Mouse (Mus musculus): ENCODE results near the gene Setd6. TPM values are rescaled to one million over a fixed set of nuclear protein-coding genes. Genes with fewer than 3 reads are reported as not detected.

Gene Setd6
- polyA plus RNA-seq, 1 experiment from 2014 or later = 28.3 TPM

- Histone ChIP-seq H3K4me3 (replicated peaks; ENCODE audit: low read depth, low read length) (peak overlapping the region; percentile 78; the same call in 1 of the 2 replicates), H3K9me3 (ENCODE audit: control insufficient read depth, low read length) (no peaks in the 10 kb centered on the region), H3K27ac (replicated peaks; ENCODE audit: low read depth, low read length) (peak overlapping the region; percentile 64; the same call in 1 of the 2 replicates), H3K4me1 (ENCODE audit: control insufficient read depth, insufficient read depth, low read length) (peaks cover 6% of the 10 kb centered on the region), H3K36me3 (ENCODE audit: control insufficient read depth, insufficient read depth, low read length) (peaks cover 57% of the 10 kb centered on the region), H3K27me3 (ENCODE audit: control insufficient read depth, insufficient read depth, low read length) (no peaks in the 10 kb centered on the region), H3K9ac (replicated peaks; ENCODE audit: low read length) (peak overlapping the region; percentile 77; the same call in 1 of the 2 replicates), H3K4me2 (ENCODE audit: low read length) (peak overlapping the region; percentile 92)
- ATAC-seq (ENCODE audit: low FRiP score, low TSS enrichment) (no peak), DNase-seq (no peak)
- 86% methylated on average over 6 of the region's 6 CpGs for WGBS
Measured at GRCm38 (mm10) chr8:95714837-95715413, 756 bp upstream of the Setd6 start.

DNA sequence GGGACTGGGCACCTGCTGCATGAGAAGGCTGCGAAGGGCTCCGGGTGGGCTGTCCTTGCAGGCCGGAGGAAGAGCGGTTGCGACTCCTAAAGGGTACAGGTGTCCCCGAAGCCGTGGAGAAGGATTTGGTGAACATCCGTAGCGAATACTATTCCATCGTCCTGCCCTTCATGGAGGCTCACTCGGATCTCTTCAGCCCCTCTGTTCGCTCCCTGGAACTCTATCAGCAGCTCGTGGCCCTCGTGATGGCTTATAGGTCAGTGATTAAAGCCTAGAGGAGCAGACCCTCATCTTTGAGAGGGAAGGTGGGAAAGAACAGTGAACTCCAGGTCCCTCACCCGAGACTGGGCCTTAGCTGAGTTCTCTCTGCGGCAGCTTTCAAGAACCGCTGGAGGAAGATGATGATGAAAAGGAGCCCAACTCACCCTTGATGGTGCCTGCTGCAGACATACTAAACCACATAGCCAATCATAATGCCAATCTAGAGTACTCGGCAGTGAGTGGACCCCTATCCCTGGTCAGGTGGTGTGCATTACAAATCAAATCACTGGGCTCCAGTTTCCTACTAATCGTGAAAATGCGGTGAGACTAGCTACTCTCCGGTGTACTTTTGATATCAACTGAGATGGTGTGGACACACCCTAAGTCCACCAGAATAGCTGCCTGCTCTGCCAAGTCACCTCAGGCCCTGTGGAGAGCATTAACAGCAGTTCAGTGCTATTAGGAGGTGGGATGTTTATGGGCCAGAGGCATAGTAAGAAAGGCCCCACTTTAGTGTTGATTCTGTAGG, 1.1 kb downstream of the Setd6 start:
- H3K4me2 ChIP-seq (ENCODE audit: low read length) = peak overlapping the region; percentile 92
- H3K27me3 ChIP-seq (ENCODE audit: control insufficient read depth, insufficient read depth, low read length) = no peaks in the 10 kb centered on the region
- H3K4me3 ChIP-seq (replicated peaks; ENCODE audit: low read depth, low read length) = peak overlapping the region; percentile 78
- H3K9me3 ChIP-seq (ENCODE audit: control insufficient read depth, low read length) = no peaks in the 10 kb centered on the region
- 21% methylated on average over 21 of the region's 21 CpGs for WGBS
- peaks cover 6% of the 10 kb centered on the region for H3K4me1 ChIP-seq (ENCODE audit: control insufficient read depth, insufficient read depth, low read length)
- ATAC-seq (ENCODE audit: low FRiP score, low TSS enrichment) = no peak
- H3K27ac ChIP-seq (replicated peaks; ENCODE audit: low read depth, low read length) = 0 out of 2 replicates have a peak overlapping the region, but pooled peaks have one; percentile 64
- H3K36me3 ChIP-seq (ENCODE audit: control insufficient read depth, insufficient read depth, low read length) = peaks cover 55% of the 10 kb centered on the region
- no peak for DNase-seq
- H3K9ac ChIP-seq (replicated peaks; ENCODE audit: low read length) = peak overlapping the region; percentile 77

DNA sequence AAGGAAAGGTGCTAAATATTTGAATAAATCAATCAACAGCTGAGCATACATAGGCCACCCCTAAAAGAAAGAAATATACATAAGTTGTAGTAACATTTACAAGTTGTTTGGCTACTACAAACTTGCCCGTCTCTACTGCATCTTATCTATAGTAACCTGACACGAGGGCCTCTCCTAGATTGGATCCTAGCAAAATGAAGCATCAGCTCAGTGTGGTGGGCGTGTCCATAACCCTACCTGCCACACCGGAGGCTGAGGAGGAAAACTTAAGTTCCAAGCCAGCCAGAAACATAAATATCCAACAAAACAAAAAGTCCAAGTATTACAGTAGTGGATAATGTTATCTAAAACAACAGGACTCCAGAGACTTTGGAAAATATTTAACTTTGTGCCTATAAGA, 11.9 kb downstream of the Setd6 start:
- Histone ChIP-seq H3K4me3 (replicated peaks; ENCODE audit: low read depth, low read length) (no peak overlapping the region), H3K36me3 (ENCODE audit: control insufficient read depth, insufficient read depth, low read length) (peaks cover 95% of the 10 kb centered on the region), H3K9ac (replicated peaks; ENCODE audit: low read length) (no peak overlapping the region), H3K4me1 (ENCODE audit: control insufficient read depth, insufficient read depth, low read length) (no peaks in the 10 kb centered on the region), H3K9me3 (ENCODE audit: control insufficient read depth, low read length) (no peaks in the 10 kb centered on the region), H3K27me3 (ENCODE audit: control insufficient read depth, insufficient read depth, low read length) (no peaks in the 10 kb centered on the region), H3K4me2 (ENCODE audit: low read length) (no peak overlapping the region), H3K27ac (replicated peaks; ENCODE audit: low read depth, low read length) (no peak overlapping the region)
- DNase-seq (no peak), ATAC-seq (ENCODE audit: low FRiP score, low TSS enrichment) (no peak)
- 89% methylated on average over 4 of the region's 4 CpGs for WGBS

DNA sequence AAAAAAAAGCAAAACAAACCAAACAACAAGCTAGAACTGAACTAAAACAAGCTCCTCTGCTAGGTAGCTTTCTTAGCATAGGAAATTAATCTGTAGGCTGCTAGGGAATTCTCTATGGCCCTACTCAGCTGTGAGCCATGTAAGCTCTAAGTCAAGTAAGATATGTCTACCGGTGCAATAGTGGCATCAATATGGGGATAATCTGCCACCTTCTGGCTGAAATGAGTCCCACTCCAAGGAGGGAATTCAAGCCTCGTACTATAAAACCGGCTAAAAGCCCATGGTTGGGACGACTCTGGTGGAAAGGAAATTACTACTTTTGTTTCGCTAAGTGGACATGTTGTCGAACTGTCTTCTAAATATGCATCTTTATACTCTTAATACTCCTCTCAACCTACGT, 22.9 kb downstream of the Setd6 start:
- ATAC-seq (ENCODE audit: low FRiP score, low TSS enrichment) (no peak), DNase-seq (peak; percentile 66)
- H3K9ac ChIP-seq (replicated peaks; ENCODE audit: low read length) = no peak overlapping the region
- H3K27me3 ChIP-seq (ENCODE audit: control insufficient read depth, insufficient read depth, low read length) = no peaks in the 10 kb centered on the region
- H3K27ac ChIP-seq (replicated peaks; ENCODE audit: low read depth, low read length) = no peak overlapping the region
- WGBS = 80% methylated on average over 7 of the region's 7 CpGs
- no peak overlapping the region for H3K4me2 ChIP-seq (ENCODE audit: low read length)
- no peaks in the 10 kb centered on the region for H3K9me3 ChIP-seq (ENCODE audit: control insufficient read depth, low read length)
- no peaks in the 10 kb centered on the region for H3K4me1 ChIP-seq (ENCODE audit: control insufficient read depth, insufficient read depth, low read length)
- H3K36me3 ChIP-seq (ENCODE audit: control insufficient read depth, insufficient read depth, low read length) = peaks cover 91% of the 10 kb centered on the region
- H3K4me3 ChIP-seq (replicated peaks; ENCODE audit: low read depth, low read length) = no peak overlapping the region

DNA sequence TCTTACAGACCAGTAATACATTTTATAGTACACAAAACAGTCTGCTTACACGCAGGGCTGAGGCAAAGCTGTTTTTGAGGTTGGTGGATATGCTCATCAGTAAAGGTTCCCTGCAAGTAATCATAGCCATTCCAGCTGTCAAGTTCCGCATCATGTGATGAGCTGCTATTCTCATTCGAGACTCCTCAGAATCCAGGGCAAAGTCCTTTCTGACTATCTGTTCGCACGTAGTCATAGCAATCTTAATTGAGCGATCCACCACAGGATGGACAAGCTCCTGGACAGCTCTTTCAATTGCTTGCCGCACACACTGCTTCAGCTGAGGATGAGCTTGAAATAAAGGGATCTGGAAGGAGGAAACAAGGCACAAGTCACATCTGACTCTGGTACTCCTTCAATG, 26.1 kb downstream of the Setd6 start:
- DNase-seq = no peak
- no peaks in the 10 kb centered on the region for H3K27me3 ChIP-seq (ENCODE audit: control insufficient read depth, insufficient read depth, low read length)
- H3K4me1 ChIP-seq (ENCODE audit: control insufficient read depth, insufficient read depth, low read length) = no peaks in the 10 kb centered on the region
- H3K36me3 ChIP-seq (ENCODE audit: control insufficient read depth, insufficient read depth, low read length) = peaks cover 96% of the 10 kb centered on the region
- H3K27ac ChIP-seq (replicated peaks; ENCODE audit: low read depth, low read length) = no peak overlapping the region
- WGBS = 91% methylated on average over 7 of the region's 7 CpGs
- no peak overlapping the region for H3K9ac ChIP-seq (replicated peaks; ENCODE audit: low read length)
- H3K4me2 ChIP-seq (ENCODE audit: low read length) = no peak overlapping the region
- H3K4me3 ChIP-seq (replicated peaks; ENCODE audit: low read depth, low read length) = no peak overlapping the region
- ATAC-seq (ENCODE audit: low FRiP score, low TSS enrichment) = no peak
- no peaks in the 10 kb centered on the region for H3K9me3 ChIP-seq (ENCODE audit: control insufficient read depth, low read length)

DNA sequence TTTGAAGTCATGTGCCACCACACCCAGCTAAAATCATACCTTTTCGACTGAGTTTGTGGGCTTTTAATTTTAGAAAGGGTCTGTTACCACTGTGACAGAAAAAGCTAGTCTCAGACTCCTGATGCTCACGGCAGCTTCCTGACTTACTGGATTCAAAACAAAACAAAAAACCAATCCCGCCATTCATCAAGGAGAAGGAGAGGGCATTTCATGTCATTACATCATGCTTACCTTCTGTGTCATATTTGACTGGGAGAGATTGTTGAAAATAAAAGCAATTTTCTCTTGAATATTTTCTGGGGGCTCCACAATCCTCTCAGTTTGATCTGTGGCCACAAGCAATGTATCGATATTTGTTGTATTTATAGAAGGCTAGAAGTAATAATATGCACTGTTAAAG, 32.3 kb downstream of the Setd6 start:
- 96% methylated on average over 4 of the region's 4 CpGs for WGBS
- ATAC-seq (ENCODE audit: low FRiP score, low TSS enrichment) = no peak
- H3K27me3 ChIP-seq (ENCODE audit: control insufficient read depth, insufficient read depth, low read length) = no peaks in the 10 kb centered on the region
- H3K4me3 ChIP-seq (replicated peaks; ENCODE audit: low read depth, low read length) = no peak overlapping the region
- H3K4me2 ChIP-seq (ENCODE audit: low read length) = no peak overlapping the region
- no peaks in the 10 kb centered on the region for H3K9me3 ChIP-seq (ENCODE audit: control insufficient read depth, low read length)
- no peak overlapping the region for H3K9ac ChIP-seq (replicated peaks; ENCODE audit: low read length)
- no peak for DNase-seq
- H3K4me1 ChIP-seq (ENCODE audit: control insufficient read depth, insufficient read depth, low read length) = no peaks in the 10 kb centered on the region
- H3K36me3 ChIP-seq (ENCODE audit: control insufficient read depth, insufficient read depth, low read length) = peaks cover 91% of the 10 kb centered on the region
- no peak overlapping the region for H3K27ac ChIP-seq (replicated peaks; ENCODE audit: low read depth, low read length)

DNA sequence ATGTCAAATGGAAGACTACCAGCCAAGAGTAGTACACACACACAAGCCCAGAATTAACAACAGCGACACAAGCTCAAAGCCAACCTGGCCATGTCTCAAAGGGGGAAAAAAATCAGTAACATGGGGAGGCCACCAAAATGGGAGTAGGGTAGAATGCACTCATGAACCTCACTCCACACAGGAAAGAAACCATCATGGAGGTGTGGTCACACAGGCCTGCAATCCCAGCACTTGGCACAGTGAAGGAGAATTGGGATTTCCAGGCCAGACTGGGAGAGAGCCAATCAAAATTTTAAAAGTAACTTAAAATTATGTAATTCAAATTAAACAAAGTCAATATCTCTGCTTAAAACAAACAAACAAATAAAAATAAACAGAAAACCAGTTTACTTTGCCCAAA, 36.2 kb downstream of the Setd6 start:
- Histone ChIP-seq H3K27me3 (ENCODE audit: control insufficient read depth, insufficient read depth, low read length) (no peaks in the 10 kb centered on the region), H3K27ac (replicated peaks; ENCODE audit: low read depth, low read length) (no peak overlapping the region), H3K9ac (replicated peaks; ENCODE audit: low read length) (no peak overlapping the region), H3K9me3 (ENCODE audit: control insufficient read depth, low read length) (no peaks in the 10 kb centered on the region), H3K4me1 (ENCODE audit: control insufficient read depth, insufficient read depth, low read length) (no peaks in the 10 kb centered on the region), H3K4me2 (ENCODE audit: low read length) (no peak overlapping the region), H3K4me3 (replicated peaks; ENCODE audit: low read depth, low read length) (no peak overlapping the region), H3K36me3 (ENCODE audit: control insufficient read depth, insufficient read depth, low read length) (peaks cover 83% of the 10 kb centered on the region)
- DNase-seq = no peak
- ATAC-seq (ENCODE audit: low FRiP score, low TSS enrichment) = no peak
- WGBS = 98% methylated on average over 1 of the region's 1 CpGs

DNA sequence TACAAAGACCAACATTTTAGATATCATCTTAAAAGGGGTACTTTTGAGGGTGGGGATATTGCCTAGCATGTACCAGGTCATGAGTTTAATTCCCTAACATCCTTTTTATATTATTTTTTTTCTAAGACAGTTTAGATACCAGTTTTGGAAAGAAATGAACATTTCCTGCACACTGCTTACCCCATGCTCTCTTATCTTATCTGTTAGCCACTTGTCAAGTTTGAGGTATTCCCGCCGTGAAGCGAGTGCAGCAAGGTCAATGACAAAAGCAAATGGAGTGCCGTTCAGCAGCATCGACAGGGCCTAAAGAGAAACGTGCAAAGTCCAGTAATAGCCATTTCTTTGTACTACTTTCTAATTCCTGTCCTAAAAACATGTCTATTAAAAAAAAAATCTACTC, 44.6 kb downstream of the Setd6 start:
- 93% methylated on average over 6 of the region's 6 CpGs for WGBS

GRCm38 (mm10) chr8:95764133-95764532, 48.5 kb downstream of the Setd6 start:
- 88% methylated on average over 1 of the region's 1 CpGs for WGBS
- Histone ChIP-seq H3K4me3 (replicated peaks; ENCODE audit: low read depth, low read length) (no peak overlapping the region), H3K36me3 (ENCODE audit: control insufficient read depth, insufficient read depth, low read length) (peaks cover 91% of the 10 kb centered on the region), H3K9me3 (ENCODE audit: control insufficient read depth, low read length) (no peaks in the 10 kb centered on the region), H3K27ac (replicated peaks; ENCODE audit: low read depth, low read length) (no peak overlapping the region), H3K4me2 (ENCODE audit: low read length) (no peak overlapping the region), H3K27me3 (ENCODE audit: control insufficient read depth, insufficient read depth, low read length) (no peaks in the 10 kb centered on the region), H3K9ac (replicated peaks; ENCODE audit: low read length) (no peak overlapping the region), H3K4me1 (ENCODE audit: control insufficient read depth, insufficient read depth, low read length) (no peaks in the 10 kb centered on the region)
- no peak for DNase-seq
- no peak for ATAC-seq (ENCODE audit: low FRiP score, low TSS enrichment)

More for the DNA sequence above, 44.6 kb downstream of the Setd6 start:
- no peak for ATAC-seq (ENCODE audit: low FRiP score, low TSS enrichment)
- H3K4me3 ChIP-seq (replicated peaks; ENCODE audit: low read depth, low read length) = no peak overlapping the region
- H3K27ac ChIP-seq (replicated peaks; ENCODE audit: low read depth, low read length) = no peak overlapping the region
- no peak overlapping the region for H3K4me2 ChIP-seq (ENCODE audit: low read length)
- no peaks in the 10 kb centered on the region for H3K27me3 ChIP-seq (ENCODE audit: control insufficient read depth, insufficient read depth, low read length)
- H3K9me3 ChIP-seq (ENCODE audit: control insufficient read depth, low read length) = no peaks in the 10 kb centered on the region
- DNase-seq = no peak
- H3K4me1 ChIP-seq (ENCODE audit: control insufficient read depth, insufficient read depth, low read length) = no peaks in the 10 kb centered on the region
- H3K36me3 ChIP-seq (ENCODE audit: control insufficient read depth, insufficient read depth, low read length) = peaks cover 86% of the 10 kb centered on the region
- H3K9ac ChIP-seq (replicated peaks; ENCODE audit: low read length) = no peak overlapping the region
